9 mouse cellular contexts compared by ENCODE assay signal in the genomic region with DNA sequence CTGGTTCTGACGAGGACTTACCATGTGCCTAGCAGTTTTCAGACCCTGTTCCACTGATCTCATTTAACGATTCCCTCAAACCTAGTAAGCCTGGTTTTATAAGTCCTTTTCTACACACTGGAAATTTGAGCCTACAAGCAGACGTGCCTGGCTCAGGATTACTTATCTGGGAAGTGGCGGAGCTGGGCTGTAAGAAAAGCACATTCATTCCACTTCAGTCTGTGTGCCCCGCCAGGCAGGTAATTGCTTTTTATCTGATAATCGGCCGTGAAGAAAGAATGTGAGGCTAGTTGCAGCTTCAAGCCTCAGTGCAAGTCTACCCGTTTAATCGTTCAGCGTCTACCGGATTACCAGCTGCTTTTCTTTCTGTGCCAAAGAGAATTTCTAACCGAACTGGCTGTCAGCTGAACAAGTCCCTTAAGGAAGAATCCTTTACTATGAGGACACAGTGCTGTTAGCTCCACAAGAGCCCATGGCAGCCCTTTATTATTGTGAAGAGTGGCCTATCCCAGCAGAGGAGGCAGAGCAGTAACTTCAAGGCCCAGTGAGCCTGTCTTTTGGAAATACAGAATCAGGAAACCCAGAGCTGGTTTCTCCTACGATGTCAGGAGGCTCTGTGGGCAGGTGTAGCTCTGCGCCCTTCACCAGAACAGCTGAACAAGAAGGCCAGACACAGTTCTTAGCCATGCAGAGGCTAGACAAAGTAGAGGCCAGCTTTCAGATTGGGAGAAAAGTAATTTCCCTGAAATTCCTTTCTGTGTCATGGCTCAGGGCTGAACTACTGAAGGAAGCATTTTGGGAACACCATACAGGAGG. TPM values are rescaled to one million over a fixed set of nuclear protein-coding genes. Genes with fewer than 3 reads are reported as not detected.
DNase-seq lines count a peak whose midpoint lies in the region; ATAC-seq and TF ChIP-seq lines count a peak whose summit lies in the region.
"Had no signal": no experiment of that assay in that cellular context is flagged by ENCODE, and none has a peak within 500 bp of the region (broad histone marks: within the 10 kb centered on the region; RNA-seq: fewer than 3 reads in every experiment).

No protein-coding gene starts in this region.

- H3K9me3 ChIP-seq in heart, embryonic 12.5 days (replicated peaks), result peaks cover 8% of the 10 kb centered on the region; the same call in 1 of the 2 replicates
- peaks cover 7% of the 10 kb centered on the region; the same call in 1 of the 2 replicates for H3K9me3 ChIP-seq in hindbrain, embryonic 10.5 days
- H3K9me3 ChIP-seq in limb, embryonic 13.5 days, result peaks cover 6% of the 10 kb centered on the region
- H3K9me3 ChIP-seq in neural tube, embryonic 15.5 days (replicated peaks), result 0 out of 2 replicates have a peak, but pooled peaks cover 4% of the 10 kb centered on the region

- no peak for ATAC-seq in heart, embryonic 12.5 days (ENCODE audit: insufficient number of reproducible peaks, low FRiP score)
- ATAC-seq in limb, embryonic 13.5 days (ENCODE audit: low FRiP score, low read depth), result peak; percentile 84
- ATAC-seq in neural tube, embryonic 15.5 days (ENCODE audit: low FRiP score), result peak; percentile 31; the same call in 1 of the 2 replicates

- no peaks in the 10 kb centered on the region for H3K36me3 ChIP-seq in heart, embryonic 12.5 days
- H3K36me3 ChIP-seq in heart, adult 2 months (ENCODE audit: control insufficient read depth, insufficient read depth, low read length), result no peaks in the 10 kb centered on the region
- no peaks in the 10 kb centered on the region for H3K36me3 ChIP-seq in hindbrain, embryonic 10.5 days
- H3K36me3 ChIP-seq in limb, embryonic 13.5 days, result no peaks in the 10 kb centered on the region
- no peaks in the 10 kb centered on the region for H3K36me3 ChIP-seq in neural tube, embryonic 15.5 days

- DNase-seq in heart, adult 2 months, result no peak
- peak; percentile 24 for DNase-seq in hindbrain, embryonic 10.5 days (ENCODE audit: low spot score)
- no peak for DNase-seq in testis, postnatal 14 days (ENCODE audit: low spot score)
- no peak for DNase-seq in spleen, postnatal 4 days (ENCODE audit: low spot score in 2 of 2)
- no peak for DNase-seq in natural killer cell, adult 2 months (ENCODE audit: low spot score in 2 of 2)
- DNase-seq: gastrocnemius, postnatal 14 days had no signal

- 0 out of 2 replicates have a peak, but pooled peaks cover 9% of the 10 kb centered on the region for H3K4me1 ChIP-seq in heart, embryonic 12.5 days (replicated peaks)
- no peaks in the 10 kb centered on the region for H3K4me1 ChIP-seq in heart, adult 2 months (ENCODE audit: control insufficient read depth, insufficient read depth, low read length)
- H3K4me1 ChIP-seq in hindbrain, embryonic 10.5 days (replicated peaks), result peaks cover 12% of the 10 kb centered on the region
- peaks cover 15% of the 10 kb centered on the region for H3K4me1 ChIP-seq in limb, embryonic 13.5 days
- peaks cover 9% of the 10 kb centered on the region; the same call in 1 of the 2 replicates for H3K4me1 ChIP-seq in neural tube, embryonic 15.5 days

- no peak for TF ChIP-seq EP300 in heart, adult 2 months (IDR thresholded peaks at IDR 0.05; ENCODE audit: insufficient read depth, low read depth, low read length)

- no peak overlapping the region for H3K9ac ChIP-seq in heart, embryonic 12.5 days
- H3K9ac ChIP-seq in heart, adult 2 months (ENCODE audit: low read depth, low read length), result no peak overlapping the region
- H3K9ac ChIP-seq in limb, embryonic 13.5 days, result no peak overlapping the region
- H3K9ac ChIP-seq in neural tube, embryonic 15.5 days (replicated peaks), result 0 out of 2 replicates have a peak overlapping the region, but pooled peaks have one; percentile 29

- no peaks in the 10 kb centered on the region for H3K27me3 ChIP-seq in heart, embryonic 12.5 days (replicated peaks)
- no peaks in the 10 kb centered on the region for H3K27me3 ChIP-seq in heart, adult 2 months (ENCODE audit: control insufficient read depth, insufficient read depth, low read length)
- H3K27me3 ChIP-seq in hindbrain, embryonic 10.5 days (ENCODE audit: insufficient read depth, poor library complexity, severe bottlenecking), result 0 out of 2 replicates have a peak, but pooled peaks cover 5% of the 10 kb centered on the region
- H3K27me3 ChIP-seq in limb, embryonic 13.5 days, result peaks cover 2% of the 10 kb centered on the region; the same call in 1 of the 2 replicates
- no peaks in the 10 kb centered on the region for H3K27me3 ChIP-seq in neural tube, embryonic 15.5 days (replicated peaks)

- WGBS in heart, embryonic 12.5 days, result 28% methylated on average over 14 of the region's 14 CpGs
- 50% methylated on average over 14 of the region's 14 CpGs for WGBS in heart, adult 2 months
- 28% methylated on average over 14 of the region's 14 CpGs for WGBS in hindbrain, embryonic 10.5 days
- WGBS in limb, embryonic 13.5 days, result 15% methylated on average over 14 of the region's 14 CpGs
- WGBS in neural tube, embryonic 15.5 days, result 19% methylated on average over 14 of the region's 14 CpGs

- H3K27ac ChIP-seq in heart, embryonic 12.5 days (ENCODE audit: poor library complexity, severe bottlenecking), result no peak overlapping the region
- no peak overlapping the region for H3K27ac ChIP-seq in heart, adult 2 months
- peak overlapping the region; percentile 69 for H3K27ac ChIP-seq in hindbrain, embryonic 10.5 days
- peak overlapping the region; percentile 6 for H3K27ac ChIP-seq in limb, embryonic 13.5 days
- H3K27ac ChIP-seq in neural tube, embryonic 15.5 days (replicated peaks), result 0 out of 2 replicates have a peak overlapping the region, but pooled peaks have one; percentile 1

- H3K4me2 ChIP-seq in heart, embryonic 12.5 days, result peak overlapping the region; percentile 36
- peak overlapping the region; percentile 35 for H3K4me2 ChIP-seq in limb, embryonic 13.5 days (replicated peaks)
- peak overlapping the region; percentile 17; the same call in 1 of the 2 replicates for H3K4me2 ChIP-seq in neural tube, embryonic 15.5 days

- no peak for TF ChIP-seq POLR2A in heart, adult 2 months (IDR thresholded peaks at IDR 0.05; ENCODE audit: insufficient read depth, low read depth, low read length)

- no peaks in the 10 kb centered on the region for H3K79me2 ChIP-seq in heart, adult 2 months (replicated peaks; ENCODE audit: control insufficient read depth, insufficient read depth, low read length)

- no peak for TF ChIP-seq CTCF in heart, adult 2 months (IDR thresholded peaks at IDR 0.05)

- intact Hi-C loops in heart, adult 2 months (cut with DNase I), result no loop called here

- H3K4me3 ChIP-seq in heart, embryonic 12.5 days, result no peak overlapping the region
- H3K4me3 ChIP-seq in heart, adult 2 months, result no peak overlapping the region
- 0 out of 2 replicates have a peak overlapping the region, but pooled peaks have one; percentile 2 for H3K4me3 ChIP-seq in hindbrain, embryonic 10.5 days
- H3K4me3 ChIP-seq in limb, embryonic 13.5 days, result no peak overlapping the region
- H3K4me3 ChIP-seq in neural tube, embryonic 15.5 days (replicated peaks), result no peak overlapping the region

RNA-seq across cellular contexts. Expression of a gene that starts 30.4 kb away (rescaled TPM):
- polyA plus RNA-seq in heart, embryonic 12.5 days (2016; fragmentation: Nextera tagmentation; extraction: Ambion mirVana), result 55.1 and 55.3 TPM in 2 replicates
- total RNA-seq in heart, adult 2 months (2021), result 10 to 100 TPM; 31.7 to 37.9 TPM
- polyA plus RNA-seq in heart, adult 2 months (2012; rRNA removed), result 12.7 and 17.2 TPM in 2 replicates
- polyA plus RNA-seq in hindbrain, embryonic 10.5 days (2016; fragmentation: Nextera tagmentation; extraction: Ambion mirVana), result 23.6 and 23.9 TPM in 2 replicates
- 36.5 and 37.4 TPM in 2 replicates for polyA plus RNA-seq in limb, embryonic 13.5 days (2015; fragmentation: Nextera tagmentation; extraction: Ambion mirVana)
- 63.9 and 70.5 TPM in 2 replicates for polyA plus RNA-seq in neural tube, embryonic 15.5 days (2015; fragmentation: Nextera tagmentation; extraction: Ambion mirVana)

RNA-seq across cellular contexts. Expression of a gene that starts 59.1 kb away (rescaled TPM):
- 12.4 and 12.9 TPM in 2 replicates for polyA plus RNA-seq in heart, embryonic 12.5 days (2016; fragmentation: Nextera tagmentation; extraction: Ambion mirVana)
- 10 to 100 TPM; 22.5 to 22.7 TPM for total RNA-seq in heart, adult 2 months (2021)
- 18.9 and 28.2 TPM in 2 replicates for polyA plus RNA-seq in heart, adult 2 months (2012; rRNA removed)
- 21.5 and 26.1 TPM in 2 replicates for polyA plus RNA-seq in hindbrain, embryonic 10.5 days (2016; fragmentation: Nextera tagmentation; extraction: Ambion mirVana)
- polyA plus RNA-seq in limb, embryonic 13.5 days (2015; fragmentation: Nextera tagmentation; extraction: Ambion mirVana), result 17.0 and 19.6 TPM in 2 replicates
- polyA plus RNA-seq in neural tube, embryonic 15.5 days (2015; fragmentation: Nextera tagmentation; extraction: Ambion mirVana), result 33.2 and 33.8 TPM in 2 replicates

Comparison
In these comparisons a context has a peak if more than half of its experiments do, and no peak if none do; other contexts are left out.
1. H3K27ac ChIP-seq: peak in hindbrain, embryonic 10.5 days (single experiment), limb, embryonic 13.5 days (single experiment) and neural tube, embryonic 15.5 days (single experiment); none in heart, embryonic 12.5 days (single experiment) and heart, adult 2 months (single experiment).
2. Peak in every context shown above with its lines, with median percentiles within 50 percentile points of each other: H3K4me2 ChIP-seq.